Mouse (Mus musculus) ES-E14 (cell line): ENCODE results near the gene Trp53.
A peak's percentile ranks its signal among the peaks of the same experiment; 100 is the strongest.

Source experiments
- CHD2 ChIP-seq: IDR thresholded peaks from 2 replicates; pipeline ENCODE4 v1.6.1; 2014; ENCODE audit warnings: mild to moderate bottlenecking, low read depth, low read length, inconsistent platforms
- HCFC1 ChIP-seq: IDR thresholded peaks from 2 replicates; pipeline ENCODE4 v1.6.1; 2012; ENCODE audit warnings: low read length, inconsistent platforms, borderline replicate concordance; ENCODE audit not compliant: insufficient read depth
- MAFK ChIP-seq: IDR thresholded peaks from 2 replicates; pipeline ENCODE4 v1.6.1; 2014; ENCODE audit warnings: mild to moderate bottlenecking, low read depth, low read length, inconsistent platforms; ENCODE audit not compliant: insufficient read depth
- ZC3H11A ChIP-seq: IDR thresholded peaks from 2 replicates; pipeline ENCODE4 v1.6.1; 2012; ENCODE audit warnings: low read depth, mild to moderate bottlenecking, inconsistent platforms, low read length, borderline replicate concordance

DNA sequence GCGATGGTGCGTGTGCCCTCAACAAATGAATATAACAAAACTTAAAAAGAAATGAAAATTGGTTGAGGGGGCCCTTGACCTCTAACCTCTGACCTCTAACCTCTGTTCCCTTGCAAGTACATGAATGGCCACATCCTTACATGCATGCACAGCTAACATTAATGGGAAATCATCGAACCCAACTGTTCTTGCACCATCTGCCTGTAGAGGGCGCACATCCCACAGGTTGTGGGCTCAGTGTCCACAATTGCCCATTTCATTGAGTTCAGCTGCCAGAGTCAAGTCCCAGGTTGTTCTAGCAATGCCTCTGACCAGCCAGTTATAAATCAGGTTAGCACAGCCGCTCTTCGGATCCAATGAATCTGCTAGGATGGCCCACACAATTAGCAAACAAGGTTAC lies 48.1 kb downstream of the Trp53 start:
- TF ChIP-seq HCFC1 (no peak), ZC3H11A (0 out of 2 replicates have a peak, but pooled peaks have one; percentile 3), MAFK (no peak), CHD2 (peak; percentile 76; the same call in 1 of the 2 replicates)
